Mouse (Mus musculus) MEL (cell line): ENCODE results near the gene Edrf1.

Experiments used
- CTCF ChIP-seq, 3 experiments: IDR thresholded peaks in 2 of 3; conservative IDR thresholded peaks in 1 of 3; 2 replicates each; pipeline ENCODE4 v1.5.1; 2011 to 2012; ENCODE audit warnings: low read length in 3 of 3, low read depth in 2 of 3, mild to moderate bottlenecking in 2 of 3, improper control_type of control experiment in 1 of 3, inconsistent platforms in 1 of 3, mixed read lengths in 1 of 3, moderate library complexity in 1 of 3; ENCODE audit not compliant: control insufficient read depth in 1 of 3, insufficient read depth in 1 of 3, poor library complexity in 1 of 3, severe bottlenecking in 1 of 3
- JUND ChIP-seq: IDR thresholded peaks from 2 replicates; pipeline ENCODE4 v1.6.1; 2011; ENCODE audit warnings: low read depth, mild to moderate bottlenecking, improper control_type of control experiment, low read length
- MAX ChIP-seq: IDR thresholded peaks from 2 replicates; pipeline ENCODE4 v1.6.1; 2011; ENCODE audit warnings: low read length, improper control_type of control experiment
- MYB ChIP-seq: IDR thresholded peaks from 2 replicates; pipeline ENCODE4 v1.6.1; 2011; ENCODE audit warnings: mild to moderate bottlenecking, low read depth, low read length, improper control_type of control experiment
- POLR2A ChIP-seq, 2 experiments: IDR thresholded peaks; 2 replicates each; pipeline ENCODE4 v1.6.1; 2011 to 2012; ENCODE audit warnings: low read length in 2 of 2, mild to moderate bottlenecking in 2 of 2, control low read depth in 1 of 2, improper control_type of control experiment in 1 of 2, low read depth in 1 of 2, moderate library complexity in 1 of 2; ENCODE audit not compliant: control insufficient read depth in 1 of 2, insufficient read depth in 1 of 2, poor library complexity in 1 of 2
- POLR2AphosphoS2 ChIP-seq: IDR thresholded peaks from 2 replicates; pipeline ENCODE4 v1.6.1; 2011; ENCODE audit warnings: low read length, improper control_type of control experiment
- POLR2AphosphoS5 ChIP-seq: IDR thresholded peaks from 2 replicates; pipeline ENCODE4 v1.6.1; 2012; ENCODE audit warnings: low read depth, borderline replicate concordance, mild to moderate bottlenecking, inconsistent platforms, low read length, moderate library complexity, mixed read lengths
- RAD21 ChIP-seq: IDR thresholded peaks from 2 replicates; pipeline ENCODE4 v1.6.1; 2011; ENCODE audit warnings: mild to moderate bottlenecking, low read depth, low read length, improper control_type of control experiment
- SIN3A ChIP-seq: IDR thresholded peaks from 2 replicates; pipeline ENCODE4 v1.6.1; 2012; ENCODE audit warnings: low read length, improper control_type of control experiment, inconsistent platforms
- USF1 ChIP-seq: IDR thresholded peaks from 2 replicates; pipeline ENCODE4 v1.6.1; 2014; ENCODE audit warnings: low read depth, mild to moderate bottlenecking, inconsistent platforms, low read length, improper control_type of control experiment, moderate library complexity

DNA sequence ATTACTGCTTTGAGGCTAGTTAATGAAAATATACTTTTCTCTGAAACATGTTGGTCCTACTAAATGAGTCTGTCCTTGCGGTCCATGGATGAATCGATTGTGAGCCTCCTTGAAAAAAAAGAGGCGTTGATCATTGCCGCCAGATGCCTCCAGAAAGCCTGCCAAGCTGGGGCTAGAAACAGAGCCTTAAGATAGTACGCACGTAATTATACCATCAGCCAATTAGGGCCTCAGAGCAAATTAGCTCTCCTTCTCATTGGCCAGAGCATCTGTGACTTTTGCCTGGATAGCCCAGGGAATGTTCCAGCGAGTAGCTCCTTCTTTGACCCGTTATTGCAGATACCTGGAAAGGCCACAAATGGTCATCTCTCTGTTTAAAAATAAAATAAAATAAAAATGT lies 27.8 kb upstream of the Edrf1 start:
- TF ChIP-seq POLR2AphosphoS5: no peak
- TF ChIP-seq POLR2A (IDR thresholded peaks at IDR 0.05; ENCODE audit: control insufficient read depth in 1 of 2, insufficient read depth in 1 of 2, low read depth in 1 of 2, low read length in 2 of 2, poor library complexity in 1 of 2): no peak
- no peak for TF ChIP-seq MYB
- no peak for TF ChIP-seq POLR2AphosphoS2
- no peak for TF ChIP-seq CTCF (IDR thresholded peaks at IDR 0.05 in 2 of 3, conservative IDR thresholded peaks at IDR 0.05 in 1 of 3; ENCODE audit: control insufficient read depth in 1 of 3, insufficient read depth in 1 of 3, low read depth in 2 of 3, low read length in 3 of 3, poor library complexity in 1 of 3, severe bottlenecking in 1 of 3)
- no peak for TF ChIP-seq USF1
- TF ChIP-seq MAX: no peak
- no peak for TF ChIP-seq JUND
- no peak for TF ChIP-seq SIN3A
- TF ChIP-seq RAD21: no peak
